In genomic region chr13:56757201-56757600, GRCm38 (mm10) we compare ENCODE assay signal across 32 mouse cellular contexts. TPM values are rescaled to one million over a fixed set of nuclear protein-coding genes. Genes with fewer than 3 reads are reported as not detected.
DNase-seq lines count a peak whose midpoint lies in the region; ATAC-seq lines count a peak whose summit lies in the region.
"Had no signal": no experiment of that assay in that cellular context is flagged by ENCODE, and none has a peak within 500 bp of the region (broad histone marks: within the 10 kb centered on the region; RNA-seq: fewer than 3 reads in every experiment).

No protein-coding gene starts in this region.

- no peak overlapping the region for H3K9ac ChIP-seq in lung, embryonic 15.5 days
- no peak overlapping the region for H3K9ac ChIP-seq in limb, embryonic 13.5 days
- no peak overlapping the region for H3K9ac ChIP-seq in stomach, embryonic 15.5 days
- H3K9ac ChIP-seq: embryonic facial prominence, embryonic 13.5 days; forebrain, embryonic 13.5 days; heart, embryonic 13.5 days; hindbrain, embryonic 14.5 days had no signal

- DNase-seq in heart, adult 11 months, result peak; percentile 66
- no peak for DNase-seq in heart, embryonic 10.5 days (ENCODE audit: low spot score)
- DNase-seq in lung, adult 18-20 months, result no peak
- DNase-seq in right cerebral cortex, postnatal 25 days, result no peak
- DNase-seq: adrenal gland, postnatal 10 days; adrenal gland, postnatal 36 days; B cell, adult 2 months; cerebellum, adult 18-20 months; cerebellum, adult 9-10 months; cerebellum, postnatal 14 days; gastrocnemius, adult 2 months; gastrocnemius, postnatal 14 days; heart, adult 18-20 months; heart, postnatal 14 days; heart, postnatal 4 days had no signal

- H3K27ac ChIP-seq in heart, embryonic 10.5 days, result no peak overlapping the region
- peak overlapping the region; percentile 83 for H3K27ac ChIP-seq in lung, embryonic 15.5 days
- no peak overlapping the region for H3K27ac ChIP-seq in limb, embryonic 13.5 days
- H3K27ac ChIP-seq in stomach, embryonic 15.5 days, result peak overlapping the region; percentile 29
- H3K27ac ChIP-seq: embryonic facial prominence, embryonic 13.5 days; forebrain, embryonic 10.5 days; forebrain, embryonic 13.5 days; gastrocnemius, adult 2 months; heart, embryonic 13.5 days; hindbrain, embryonic 14.5 days; hindbrain, postnatal 0 days had no signal

- WGBS in heart, embryonic 10.5 days, result 48% methylated on average over 12 of the region's 12 CpGs
- WGBS in lung, embryonic 15.5 days, result 35% methylated on average over 12 of the region's 12 CpGs
- WGBS in limb, embryonic 13.5 days, result 32% methylated on average over 11 of the region's 12 CpGs
- WGBS in stomach, embryonic 15.5 days, result 29% methylated on average over 12 of the region's 12 CpGs

- no peaks in the 10 kb centered on the region for H3K36me3 ChIP-seq in heart, embryonic 10.5 days
- no peaks in the 10 kb centered on the region for H3K36me3 ChIP-seq in lung, embryonic 15.5 days
- no peaks in the 10 kb centered on the region for H3K36me3 ChIP-seq in limb, embryonic 13.5 days
- no peaks in the 10 kb centered on the region for H3K36me3 ChIP-seq in stomach, embryonic 15.5 days
- H3K36me3 ChIP-seq: embryonic facial prominence, embryonic 13.5 days; forebrain, embryonic 10.5 days; G1E; heart, embryonic 13.5 days had no signal

- H3K27me3 ChIP-seq in heart, embryonic 10.5 days (ENCODE audit: insufficient read depth, poor library complexity, severe bottlenecking), result peaks cover 71% of the 10 kb centered on the region
- peaks cover 23% of the 10 kb centered on the region for H3K27me3 ChIP-seq in lung, embryonic 15.5 days
- H3K27me3 ChIP-seq in limb, embryonic 13.5 days, result peaks cover 57% of the 10 kb centered on the region
- peaks cover 26% of the 10 kb centered on the region for H3K27me3 ChIP-seq in stomach, embryonic 15.5 days (replicated peaks)
- H3K27me3 ChIP-seq: Patski had no signal

- peaks cover 38% of the 10 kb centered on the region for H3K4me1 ChIP-seq in heart, embryonic 10.5 days
- H3K4me1 ChIP-seq in lung, embryonic 15.5 days, result peaks cover 45% of the 10 kb centered on the region
- peaks cover 29% of the 10 kb centered on the region for H3K4me1 ChIP-seq in limb, embryonic 13.5 days
- H3K4me1 ChIP-seq in stomach, embryonic 15.5 days, result peaks cover 22% of the 10 kb centered on the region

- ATAC-seq in lung, embryonic 15.5 days (ENCODE audit: borderline replicate concordance, extremely low read depth, low FRiP score, low TSS enrichment), result 0 out of 2 replicates have a peak, but pooled peaks have one; percentile 15
- no peak for ATAC-seq in limb, embryonic 13.5 days (ENCODE audit: low FRiP score, low read depth)
- peak; percentile 11 for ATAC-seq in stomach, embryonic 15.5 days (ENCODE audit: insufficient read depth, low FRiP score, low read depth)
- no peak for ATAC-seq in erythroblast, adult 5-6 weeks (replicated peaks; ENCODE audit: low FRiP score, poor library complexity, severe bottlenecking)
- ATAC-seq: forebrain, embryonic 13.5 days; forebrain, embryonic 16.5 days; hindbrain, postnatal 0 days; Patski had no signal

- peak overlapping the region; percentile 14 for H3K4me2 ChIP-seq in lung, embryonic 15.5 days
- 0 out of 2 replicates have a peak overlapping the region, but pooled peaks have one; percentile 3 for H3K4me2 ChIP-seq in limb, embryonic 13.5 days (replicated peaks)
- peak overlapping the region; percentile 21; the same call in 1 of the 2 replicates for H3K4me2 ChIP-seq in stomach, embryonic 15.5 days
- H3K4me2 ChIP-seq: embryonic facial prominence, embryonic 13.5 days; forebrain, embryonic 13.5 days; heart, embryonic 13.5 days; hindbrain, embryonic 14.5 days had no signal

- no peak overlapping the region for H3K4me3 ChIP-seq in heart, embryonic 10.5 days
- no peak overlapping the region for H3K4me3 ChIP-seq in lung, embryonic 15.5 days
- no peak overlapping the region for H3K4me3 ChIP-seq in limb, embryonic 13.5 days
- H3K4me3 ChIP-seq in stomach, embryonic 15.5 days (replicated peaks), result no peak overlapping the region
- H3K4me3 ChIP-seq: embryonic facial prominence, embryonic 13.5 days; forebrain, embryonic 10.5 days; forebrain, embryonic 13.5 days; gastrocnemius, adult 2 months; heart, embryonic 13.5 days had no signal

- H3K9me3 ChIP-seq in heart, embryonic 10.5 days, result no peaks in the 10 kb centered on the region
- no peaks in the 10 kb centered on the region for H3K9me3 ChIP-seq in lung, embryonic 15.5 days
- H3K9me3 ChIP-seq in limb, embryonic 13.5 days, result no peaks in the 10 kb centered on the region
- H3K9me3 ChIP-seq in stomach, embryonic 15.5 days, result no peaks in the 10 kb centered on the region
- H3K9me3 ChIP-seq: embryonic facial prominence, embryonic 13.5 days; forebrain, embryonic 10.5 days; forebrain, embryonic 13.5 days; heart, embryonic 13.5 days had no signal

RNA-seq across cellular contexts. Expression of gene Gm45623, which starts 3.6 kb away (rescaled TPM):
- polyA plus RNA-seq in heart, embryonic 10.5 days (2016; fragmentation: Nextera tagmentation; extraction: Ambion mirVana), result 0.49 and 0.67 TPM in 2 replicates
- 3.5 and 4.8 TPM in 2 replicates for polyA plus RNA-seq in lung, embryonic 15.5 days (2015; fragmentation: Nextera tagmentation; extraction: Ambion mirVana)
- 0.10 and 0.26 TPM in 2 replicates for polyA plus RNA-seq in limb, embryonic 13.5 days (2015; fragmentation: Nextera tagmentation; extraction: Ambion mirVana)
- 4.0 TPM in 2 replicates for polyA plus RNA-seq in stomach, embryonic 15.5 days (2015; fragmentation: Nextera tagmentation; extraction: Ambion mirVana)
- not detected in 2 replicates for total RNA-seq in erythroblast, adult 5-6 weeks (2015; ENCODE audit: low replicate concordance)
- not detected in 2 replicates for total RNA-seq in erythroblast, adult 5-6 weeks (2017; ENCODE audit: low replicate concordance)
- total RNA-seq: adrenal gland, adult 18-20 months; adrenal gland, postnatal 36 days; CH12.LX; gastrocnemius, adult 2 months; gastrocnemius, postnatal 14 days; gastrocnemius, postnatal 4 days; heart, adult 18-20 months had no signal
- polyA plus RNA-seq: forebrain, embryonic 10.5 days; G1E; hindbrain, embryonic 11.5 days; Patski had no signal

RNA-seq across cellular contexts. Expression of gene Smad5, which starts 54.4 kb away (rescaled TPM):
- 20.7 and 23.0 TPM in 2 replicates for polyA plus RNA-seq in heart, embryonic 10.5 days (2016; fragmentation: Nextera tagmentation; extraction: Ambion mirVana)
- polyA plus RNA-seq in lung, embryonic 15.5 days (2015; fragmentation: Nextera tagmentation; extraction: Ambion mirVana), result 34.1 and 34.7 TPM in 2 replicates
- 37.3 and 41.2 TPM in 2 replicates for polyA plus RNA-seq in limb, embryonic 13.5 days (2015; fragmentation: Nextera tagmentation; extraction: Ambion mirVana)
- polyA plus RNA-seq in stomach, embryonic 15.5 days (2015; fragmentation: Nextera tagmentation; extraction: Ambion mirVana), result 23.5 and 25.6 TPM in 2 replicates
- total RNA-seq in erythroblast, adult 5-6 weeks (2015; ENCODE audit: low replicate concordance), result 9.4 and 11.0 TPM in 2 replicates
- total RNA-seq in erythroblast, adult 5-6 weeks (2017; ENCODE audit: low replicate concordance), result 2.4 and 6.7 TPM in 2 replicates

Comparison
In these comparisons a context has a peak if more than half of its experiments do, and no peak if none do; other contexts are left out.
1. H3K27ac ChIP-seq: peak in lung, embryonic 15.5 days (single experiment) and stomach, embryonic 15.5 days (single experiment); none in heart, embryonic 10.5 days (single experiment) and limb, embryonic 13.5 days (single experiment).
2. ATAC-seq: peak in lung, embryonic 15.5 days (single experiment) and stomach, embryonic 15.5 days (single experiment); none in limb, embryonic 13.5 days (single experiment) and erythroblast, adult 5-6 weeks (single experiment).
3. Peak in every context shown above with its lines, with median percentiles within 50 percentile points of each other: H3K4me2 ChIP-seq.